In the genomic region with DNA sequence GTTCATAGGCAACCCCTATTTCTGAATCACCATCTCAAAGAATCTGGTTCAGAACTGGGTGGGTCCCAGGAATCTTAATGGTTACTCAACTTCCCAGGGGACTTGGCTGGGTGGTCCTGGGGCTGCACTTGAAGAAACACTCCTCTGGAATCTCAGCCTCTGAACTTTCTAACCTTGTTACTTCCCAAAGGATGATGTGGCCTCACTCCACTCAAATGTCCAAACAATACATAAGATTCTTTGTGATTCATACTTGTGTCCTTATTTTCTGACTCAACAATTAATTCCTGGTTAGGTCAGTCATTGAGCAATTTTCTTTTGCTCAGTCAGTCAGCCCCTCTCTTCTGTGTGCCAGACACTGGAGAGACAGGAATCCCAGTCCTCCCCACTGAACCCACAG, we compare ENCODE assay signal across 17 mouse cellular contexts.
DNase-seq lines count a peak whose midpoint lies in the region; ATAC-seq and TF ChIP-seq lines count a peak whose summit lies in the region.
"Had no signal": no experiment of that assay in that cellular context is flagged by ENCODE, and none has a peak within 500 bp of the region (broad histone marks: within the 10 kb centered on the region; RNA-seq: fewer than 3 reads in every experiment).

No protein-coding gene starts in this region.

- DNase-seq in adrenal gland, adult 8-10 months = peak; percentile 6
- DNase-seq in adrenal gland, adult 18-20 months (ENCODE audit: low spot score in 2 of 2) = no peak
- DNase-seq in 3134 (ENCODE audit: extremely low read depth, insufficient read length, low spot score) = peak; percentile 81
- peak; percentile 52 for DNase-seq in R1 (ENCODE audit: low read depth, low spot score)
- peak; percentile 42 for DNase-seq in heart, adult 8-10 months (ENCODE audit: low spot score)
- DNase-seq in midbrain, postnatal 0 days (ENCODE audit: low spot score) = no peak
- no peak for DNase-seq in left cerebral cortex, postnatal 4 days
- DNase-seq: B cell, adult 2 months; cerebellum, postnatal 14 days; kidney, postnatal 4 days had no signal

- TF ChIP-seq CTCF in midbrain, postnatal 0 days (IDR thresholded peaks at IDR 0.05) = no peak

- H3K4me3 ChIP-seq in midbrain, postnatal 0 days (ENCODE audit: low read depth, low read length) = no peak overlapping the region
- no peak overlapping the region for H3K4me3 ChIP-seq in intestine, embryonic 16.5 days (ENCODE audit: low read length)
- H3K4me3 ChIP-seq: intestine, embryonic 15.5 days; limb, embryonic 12.5 days; liver, embryonic 15.5 days; midbrain, embryonic 15.5 days; neural tube, embryonic 12.5 days had no signal

- no peaks in the 10 kb centered on the region for H3K4me1 ChIP-seq in midbrain, postnatal 0 days (ENCODE audit: insufficient read depth, low read length)
- peaks cover 5% of the 10 kb centered on the region for H3K4me1 ChIP-seq in intestine, embryonic 16.5 days (ENCODE audit: control insufficient read depth, insufficient read depth, low read length)
- H3K4me1 ChIP-seq: intestine, embryonic 15.5 days; liver, embryonic 15.5 days had no signal

- H3K27me3 ChIP-seq in midbrain, postnatal 0 days (ENCODE audit: insufficient read depth, low read length) = no peaks in the 10 kb centered on the region
- no peaks in the 10 kb centered on the region for H3K27me3 ChIP-seq in intestine, embryonic 16.5 days (replicated peaks; ENCODE audit: control insufficient read depth, insufficient read depth, low read length)
- H3K27me3 ChIP-seq: intestine, embryonic 15.5 days; limb, embryonic 12.5 days; liver, embryonic 15.5 days; midbrain, embryonic 15.5 days; neural tube, embryonic 12.5 days had no signal

- H3K9me3 ChIP-seq in midbrain, postnatal 0 days (ENCODE audit: low read length) = no peaks in the 10 kb centered on the region
- H3K9me3 ChIP-seq in intestine, embryonic 16.5 days (ENCODE audit: control insufficient read depth, low read length) = no peaks in the 10 kb centered on the region
- H3K9me3 ChIP-seq: intestine, embryonic 15.5 days; limb, embryonic 12.5 days; liver, embryonic 15.5 days; midbrain, embryonic 15.5 days; neural tube, embryonic 12.5 days had no signal

- no peak overlapping the region for H3K27ac ChIP-seq in midbrain, postnatal 0 days (ENCODE audit: low read depth, low read length)
- H3K27ac ChIP-seq in intestine, embryonic 16.5 days (ENCODE audit: low read length) = no peak overlapping the region
- H3K27ac ChIP-seq: intestine, embryonic 15.5 days; liver, embryonic 15.5 days; macrophage; midbrain, embryonic 15.5 days; neural tube, embryonic 12.5 days had no signal

- no peak overlapping the region for H3K9ac ChIP-seq in midbrain, postnatal 0 days (replicated peaks; ENCODE audit: low read length, poor library complexity, severe bottlenecking)
- H3K9ac ChIP-seq in intestine, embryonic 16.5 days (ENCODE audit: low read depth, low read length) = no peak overlapping the region
- H3K9ac ChIP-seq: intestine, embryonic 15.5 days; limb, embryonic 12.5 days; liver, embryonic 15.5 days; midbrain, embryonic 15.5 days; neural tube, embryonic 12.5 days had no signal

- intact Hi-C loops in left cerebral cortex, postnatal 4 days (cut with DNase I) = no loop called here

- ATAC-seq in midbrain, postnatal 0 days (ENCODE audit: low FRiP score) = no peak
- no peak for ATAC-seq in intestine, embryonic 16.5 days
- ATAC-seq: intestine, embryonic 15.5 days; midbrain, embryonic 15.5 days had no signal

- no peak overlapping the region for H3K4me2 ChIP-seq in midbrain, postnatal 0 days (ENCODE audit: low read depth, low read length, poor library complexity, severe bottlenecking)
- no peak overlapping the region for H3K4me2 ChIP-seq in intestine, embryonic 16.5 days (ENCODE audit: low read depth, low read length)
- H3K4me2 ChIP-seq: intestine, embryonic 15.5 days; limb, embryonic 12.5 days; liver, embryonic 15.5 days; midbrain, embryonic 15.5 days; neural tube, embryonic 12.5 days had no signal

- H3K36me3 ChIP-seq in midbrain, postnatal 0 days (ENCODE audit: insufficient read depth, low read length) = no peaks in the 10 kb centered on the region
- no peaks in the 10 kb centered on the region for H3K36me3 ChIP-seq in intestine, embryonic 16.5 days (ENCODE audit: control insufficient read depth, insufficient read depth, low read length)
- H3K36me3 ChIP-seq: intestine, embryonic 15.5 days; limb, embryonic 12.5 days; liver, embryonic 15.5 days; midbrain, embryonic 15.5 days had no signal

Comparison
In these comparisons a context has a peak if more than half of its experiments do, and no peak if none do; other contexts are left out.
1. DNase-seq: peak in adrenal gland, adult 8-10 months (single experiment), 3134 (single experiment), R1 (single experiment) and heart, adult 8-10 months (single experiment); none in adrenal gland, adult 18-20 months (0 of 2), midbrain, postnatal 0 days (single experiment) and left cerebral cortex, postnatal 4 days (single experiment).